Mouse (Mus musculus): ENCODE results near the gene Rhbdl1.

DNA sequence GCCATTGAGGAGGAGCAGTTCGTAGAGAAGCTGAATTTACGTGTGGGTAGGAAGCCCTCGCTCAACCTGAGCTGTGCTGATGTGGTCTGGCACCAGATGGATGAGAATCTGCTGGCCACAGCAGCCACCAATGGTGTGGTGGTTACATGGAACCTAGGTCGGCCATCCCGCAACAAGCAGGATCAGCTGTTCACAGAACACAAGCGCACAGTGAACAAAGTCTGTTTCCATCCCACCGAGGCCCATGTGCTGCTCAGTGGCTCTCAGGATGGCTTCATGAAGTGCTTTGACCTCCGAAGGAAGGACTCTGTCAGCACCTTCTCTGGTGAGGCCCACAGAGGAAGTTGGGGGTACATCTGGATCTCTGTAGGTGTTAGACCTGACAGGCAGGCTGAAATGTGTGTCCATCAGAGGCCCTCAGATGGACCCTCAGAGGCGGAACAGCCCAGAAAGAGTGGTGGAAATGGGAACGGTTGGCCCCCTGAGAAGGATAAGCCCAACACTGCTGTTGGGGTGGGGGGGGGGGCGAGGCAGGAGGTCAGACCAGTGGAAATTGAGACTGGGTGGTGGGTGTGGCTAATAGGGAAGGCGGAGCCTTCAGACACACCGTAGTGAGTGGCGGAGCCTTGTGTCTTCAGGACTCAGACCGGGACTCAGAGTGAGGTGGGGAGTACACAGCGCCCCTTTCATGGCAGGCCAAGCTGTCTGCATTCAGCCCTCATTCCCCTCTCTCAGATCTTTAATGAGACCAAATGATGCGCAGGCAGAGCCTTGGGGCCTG, 12.5 kb downstream of the Rhbdl1 start:
- TF ChIP-seq POLR2A (IDR thresholded peaks at IDR 0.05; ENCODE audit: control insufficient read depth, low read depth, low read length) (no peak), CTCF (IDR thresholded peaks at IDR 0.05; ENCODE audit: control insufficient read depth, insufficient read depth, insufficient replicate concordance, low read depth, low read length) (no peak)
